7 mouse cellular contexts compared by ENCODE assay signal in the genomic region with DNA sequence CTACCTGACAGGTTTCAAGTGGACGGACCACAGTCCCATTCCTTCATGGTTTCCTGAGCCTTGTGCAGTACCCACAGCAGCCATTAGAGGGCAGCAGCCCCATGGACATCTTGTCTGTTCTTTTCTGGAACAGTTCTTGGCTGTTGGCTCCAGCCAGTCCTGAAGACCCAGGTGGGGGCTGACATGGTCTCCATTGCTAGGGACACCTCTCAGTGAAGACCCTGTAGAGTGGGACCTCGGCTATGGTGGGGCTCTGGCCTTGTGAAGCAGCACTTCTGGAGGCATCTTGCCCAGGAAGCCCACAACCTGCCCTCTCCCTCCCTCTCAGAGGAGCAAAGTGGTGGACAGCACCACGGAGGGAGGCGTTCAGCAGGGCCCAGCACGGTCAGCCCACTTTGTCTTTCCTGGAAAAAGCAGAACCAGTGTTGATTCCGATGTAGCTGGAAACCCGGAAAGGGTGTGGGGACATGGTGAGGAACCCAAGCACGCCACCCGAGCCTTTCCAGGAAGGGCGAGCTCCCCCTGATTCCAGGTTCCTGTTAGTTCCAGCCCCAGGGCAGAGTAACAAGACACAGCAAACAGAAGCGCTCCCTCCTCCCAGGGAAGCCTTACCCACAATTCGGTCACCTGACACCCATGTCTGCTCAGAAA. TPM values are rescaled to one million over a fixed set of nuclear protein-coding genes. Genes with fewer than 3 reads are reported as not detected.
A peak's percentile ranks its signal among the peaks of the same experiment; 100 is the strongest.
DNase-seq lines count a peak whose midpoint lies in the region; ATAC-seq and TF ChIP-seq lines count a peak whose summit lies in the region.

No protein-coding gene starts in this region.

- no peak overlapping the region; the same call in 1 of the 2 replicates for H3K27ac ChIP-seq in limb, embryonic 11.5 days (replicated peaks; ENCODE audit: low read depth, low read length)
- no peak overlapping the region; the same call in 1 of the 2 replicates for H3K27ac ChIP-seq in midbrain, embryonic 13.5 days
- peak overlapping the region; percentile 64 for H3K27ac ChIP-seq in small intestine, adult 2 months (ENCODE audit: insufficient read depth, low read depth, low read length)

- H3K4me1 ChIP-seq in limb, embryonic 11.5 days (ENCODE audit: control insufficient read depth, insufficient read depth, low read length) = peaks cover 15% of the 10 kb centered on the region
- peaks cover 15% of the 10 kb centered on the region for H3K4me1 ChIP-seq in midbrain, embryonic 13.5 days (replicated peaks)
- H3K4me1 ChIP-seq in small intestine, adult 2 months (ENCODE audit: control insufficient read depth, insufficient read depth, insufficient read length, low read length) = peaks cover 3% of the 10 kb centered on the region; the same call in 1 of the 2 replicates

- TF ChIP-seq POLR2A in small intestine, adult 2 months (IDR thresholded peaks at IDR 0.05; ENCODE audit: low read depth, low read length) = no peak

- peaks cover 2% of the 10 kb centered on the region; the same call in 1 of the 2 replicates for H3K36me3 ChIP-seq in limb, embryonic 11.5 days (ENCODE audit: control insufficient read depth, insufficient read depth, low read length)
- H3K36me3 ChIP-seq in midbrain, embryonic 13.5 days = peaks cover 17% of the 10 kb centered on the region; the same call in 1 of the 2 replicates
- H3K36me3 ChIP-seq in small intestine, adult 2 months (ENCODE audit: control insufficient read depth, insufficient read depth, low read length) = no peaks in the 10 kb centered on the region

- DNase-seq in adrenal gland, adult 8-10 months = peak; percentile 71
- DNase-seq in embryo, embryonic 9.5 days (ENCODE audit: extremely low spot score) = peak; percentile 85
- peak; percentile 99 for DNase-seq in heart, adult 11 months
- DNase-seq in kidney, adult 18-20 months = peak; percentile 97
- peak; percentile 94 for DNase-seq in limb, embryonic 11.5 days (ENCODE audit: low spot score)

- no peak overlapping the region for H3K9ac ChIP-seq in limb, embryonic 11.5 days (ENCODE audit: low read length)
- H3K9ac ChIP-seq in midbrain, embryonic 13.5 days (replicated peaks) = no peak overlapping the region

- no peak overlapping the region; the same call in 1 of the 2 replicates for H3K4me2 ChIP-seq in limb, embryonic 11.5 days (ENCODE audit: low read depth, severe bottlenecking)
- no peak overlapping the region for H3K4me2 ChIP-seq in midbrain, embryonic 13.5 days (replicated peaks)

- H3K27me3 ChIP-seq in limb, embryonic 11.5 days (ENCODE audit: control insufficient read depth, insufficient read depth, low read length) = no peaks in the 10 kb centered on the region
- H3K27me3 ChIP-seq in midbrain, embryonic 13.5 days = no peaks in the 10 kb centered on the region
- H3K27me3 ChIP-seq in small intestine, adult 2 months (ENCODE audit: control insufficient read depth, insufficient read depth, low read length) = no peaks in the 10 kb centered on the region

- peak; percentile 95; the same call in 1 of the 2 replicates for TF ChIP-seq CTCF in small intestine, adult 2 months (IDR thresholded peaks at IDR 0.05; ENCODE audit: extremely low read depth, insufficient read length, insufficient replicate concordance, low read depth, low read length)

- ATAC-seq in limb, embryonic 11.5 days (ENCODE audit: insufficient number of reproducible peaks, low FRiP score, low TSS enrichment, low read depth) = peak; percentile 42; the same call in 1 of the 2 replicates
- ATAC-seq in midbrain, embryonic 13.5 days = peak; percentile 73

- no peak overlapping the region for H3K4me3 ChIP-seq in limb, embryonic 11.5 days (ENCODE audit: low read depth, low read length)
- H3K4me3 ChIP-seq in midbrain, embryonic 13.5 days (replicated peaks) = no peak overlapping the region
- no peak overlapping the region for H3K4me3 ChIP-seq in small intestine, adult 2 months (ENCODE audit: low read depth, low read length)

- WGBS in limb, embryonic 11.5 days = 33% methylated on average over 12 of the region's 12 CpGs
- 40% methylated on average over 12 of the region's 12 CpGs for WGBS in midbrain, embryonic 13.5 days
- WGBS in small intestine, adult 2 months = 29% methylated on average over 12 of the region's 12 CpGs

- no peaks in the 10 kb centered on the region for H3K9me3 ChIP-seq in limb, embryonic 11.5 days (ENCODE audit: control insufficient read depth, low read length)
- H3K9me3 ChIP-seq in midbrain, embryonic 13.5 days = no peaks in the 10 kb centered on the region

RNA-seq across cellular contexts. Expression of a gene that starts 12.0 kb away (rescaled TPM):
- not detected for total RNA-seq in adrenal gland, adult 8-10 months (2022)
- polyA plus RNA-seq in limb, embryonic 11.5 days (2014; fragmentation: Nextera tagmentation; extraction: Ambion mirVana) = not detected in 2 replicates
- polyA plus RNA-seq in midbrain, embryonic 13.5 days (2015; fragmentation: Nextera tagmentation; extraction: Ambion mirVana) = not detected in 2 replicates
- polyA plus RNA-seq in small intestine, adult 2 months (2012; rRNA removed) = 0.32 and 2.0 TPM in 2 replicates

RNA-seq across cellular contexts. Expression of a gene that starts 13.1 kb away (rescaled TPM):
- 10 to 100 TPM; 13.6 to 25.0 (median 18.1) TPM for total RNA-seq in adrenal gland, adult 8-10 months (2022)
- 1.9 and 2.3 TPM in 2 replicates for polyA plus RNA-seq in limb, embryonic 11.5 days (2014; fragmentation: Nextera tagmentation; extraction: Ambion mirVana)
- 1.7 TPM in 2 replicates for polyA plus RNA-seq in midbrain, embryonic 13.5 days (2015; fragmentation: Nextera tagmentation; extraction: Ambion mirVana)
- polyA plus RNA-seq in small intestine, adult 2 months (2012; rRNA removed) = 4.0 and 6.8 TPM in 2 replicates

RNA-seq across cellular contexts. Expression of a gene that starts 13.2 kb away (rescaled TPM):
- 10 to 100 TPM; 59.6 to 79.9 (median 66.5) TPM for total RNA-seq in adrenal gland, adult 8-10 months (2022)
- 117 and 120 TPM in 2 replicates for polyA plus RNA-seq in limb, embryonic 11.5 days (2014; fragmentation: Nextera tagmentation; extraction: Ambion mirVana)
- 120 and 131 TPM in 2 replicates for polyA plus RNA-seq in midbrain, embryonic 13.5 days (2015; fragmentation: Nextera tagmentation; extraction: Ambion mirVana)
- polyA plus RNA-seq in small intestine, adult 2 months (2012; rRNA removed) = 58.8 and 104 TPM in 2 replicates

RNA-seq across cellular contexts. Expression of a gene that starts 39.0 kb away (rescaled TPM):
- total RNA-seq in adrenal gland, adult 8-10 months (2022) = 1 to 10 TPM; 2.5 to 7.0 (median 3.9) TPM
- 0.17 and 0.69 TPM in 2 replicates for polyA plus RNA-seq in limb, embryonic 11.5 days (2014; fragmentation: Nextera tagmentation; extraction: Ambion mirVana)
- polyA plus RNA-seq in midbrain, embryonic 13.5 days (2015; fragmentation: Nextera tagmentation; extraction: Ambion mirVana) = 13.8 and 14.5 TPM in 2 replicates
- 57.8 and 234 TPM in 2 replicates for polyA plus RNA-seq in small intestine, adult 2 months (2012; rRNA removed)

RNA-seq across cellular contexts. Expression of a gene that starts 40.7 kb away (rescaled TPM):
- 1 to 10 TPM in 3 of 4 experiments, under 1 TPM in 1; 0.94 to 1.4 (median 1.2) TPM for total RNA-seq in adrenal gland, adult 8-10 months (2022)
- polyA plus RNA-seq in limb, embryonic 11.5 days (2014; fragmentation: Nextera tagmentation; extraction: Ambion mirVana) = 0.62 and 0.89 TPM in 2 replicates
- polyA plus RNA-seq in midbrain, embryonic 13.5 days (2015; fragmentation: Nextera tagmentation; extraction: Ambion mirVana) = 0.13 TPM in 1 of 2 replicates, not detected in the other
- polyA plus RNA-seq in small intestine, adult 2 months (2012; rRNA removed) = 3.0 and 3.5 TPM in 2 replicates
